Mouse (Mus musculus) neural tube, embryonic 15.5 days (tissue): ENCODE measurements around the gene Gabrr2. TPM values are rescaled to one million over a fixed set of nuclear protein-coding genes. Genes with fewer than 3 reads are reported as not detected.

Experiments used
- ATAC-seq: fragments of 200-750 bp; cut with Nextera tagmentation; 2 replicates; pipeline ENCODE4 v1.8.0; 2017; ENCODE audit warnings: mild to moderate bottlenecking, moderate TSS enrichment, moderate library complexity; ENCODE audit not compliant: low FRiP score
- H3K27ac ChIP-seq: fragments of 300-500 bp; sonication (generic); replicated peaks from 2 replicates; pipeline ENCODE4 v1.5.1; 2015; ENCODE audit warnings: mild to moderate bottlenecking, inconsistent platforms
- H3K27me3 ChIP-seq: fragments of 300-500 bp; sonication (generic); replicated peaks from 2 replicates; pipeline ENCODE4 v1.6.1; 2015; ENCODE audit warnings: inconsistent platforms
- H3K36me3 ChIP-seq: fragments of 300-500 bp; sonication (generic); 2 replicates; pipeline ENCODE4 v1.6.1; 2015; ENCODE audit warnings: inconsistent platforms
- H3K4me1 ChIP-seq: fragments of 300-500 bp; sonication (generic); 2 replicates; pipeline ENCODE4 v1.6.1; 2015; ENCODE audit warnings: inconsistent platforms
- H3K4me2 ChIP-seq: fragments of 300-500 bp; sonication (generic); 2 replicates; pipeline ENCODE4 v1.6.1; 2015; ENCODE audit warnings: inconsistent platforms, mild to moderate bottlenecking, moderate library complexity
- H3K4me3 ChIP-seq: fragments of 300-500 bp; sonication (generic); replicated peaks from 2 replicates; pipeline ENCODE4 v1.5.1; 2015; ENCODE audit warnings: mild to moderate bottlenecking, inconsistent platforms
- H3K9ac ChIP-seq: fragments of 300-500 bp; sonication (generic); replicated peaks from 2 replicates; pipeline ENCODE4 v1.6.1; 2015; ENCODE audit warnings: mild to moderate bottlenecking, inconsistent platforms
- H3K9me3 ChIP-seq: fragments of 300-500 bp; sonication (generic); replicated peaks from 2 replicates; pipeline ENCODE4 v1.6.1; 2016; ENCODE audit warnings: inconsistent platforms
- WGBS: fragments of 180-500 bp; shearing (Covaris S2); methylation state at CpG from one replicate; pipeline ENCODE4 v1.1.7; 2015; ENCODE audit warnings: mixed read lengths; 5-methylcytosine and 5-hydroxymethylcytosine counted together
- polyA plus RNA-seq: library from polyadenylated mRNA; unstranded; fragments of >200 nt; fragmentation: Nextera tagmentation; extraction: Ambion mirVana; gene quantifications from 2 replicates; pipeline ENCODE4 v1.2.1, GENCODE M21; 2015

Gabrr2 gene
- 0.41 and 0.73 TPM in 2 replicates for polyA plus RNA-seq

GRCm38 (mm10) chr4:33062981-33063380 is at the start of gene Gabrr2:
Gene Gabrr2, plus strand, starts transcription at chr4:33062999.
- H3K27me3 ChIP-seq: no peaks in the 10 kb centered on the region
- no peak within 1 kb of the TSS for H3K4me3 ChIP-seq
- no peak within 1 kb of the TSS for H3K9ac ChIP-seq
- no peak for ATAC-seq
- no peaks in the 10 kb centered on the region for H3K36me3 ChIP-seq
- no peaks in the 10 kb centered on the region for H3K4me1 ChIP-seq
- 91% methylated on average over 4 of the region's 4 CpGs for WGBS
- H3K27ac ChIP-seq: no peak within 1 kb of the TSS
- H3K9me3 ChIP-seq: no peaks in the 10 kb centered on the region
- H3K4me2 ChIP-seq: no peak within 1 kb of the TSS

- H3K4me2 ChIP-seq: no peak overlapping the region
- no peaks in the 10 kb centered on the region for H3K4me1 ChIP-seq
- 48% methylated on average over 9 of the region's 9 CpGs for WGBS
- H3K4me3 ChIP-seq: no peak overlapping the region
- no peaks in the 10 kb centered on the region for H3K9me3 ChIP-seq
- peaks cover 32% of the 10 kb centered on the region for H3K36me3 ChIP-seq
- H3K27ac ChIP-seq: no peak overlapping the region
- peak; percentile 79; the same call in 1 of the 2 replicates for ATAC-seq
- H3K27me3 ChIP-seq: no peaks in the 10 kb centered on the region
- no peak overlapping the region for H3K9ac ChIP-seq
Measured at GRCm38 (mm10) chr4:33018361-33018999, 44.3 kb upstream of the Gabrr2 start.

GRCm38 (mm10) chr4:33024420-33024819 is 38.4 kb upstream of the Gabrr2 start:
- no peak overlapping the region for H3K27ac ChIP-seq
- no peaks in the 10 kb centered on the region for H3K27me3 ChIP-seq
- H3K9ac ChIP-seq: no peak overlapping the region
- 83% methylated on average over 8 of the region's 8 CpGs for WGBS
- no peak overlapping the region for H3K4me3 ChIP-seq
- no peak overlapping the region for H3K4me2 ChIP-seq
- H3K4me1 ChIP-seq: peaks cover 6% of the 10 kb centered on the region
- H3K9me3 ChIP-seq: no peaks in the 10 kb centered on the region
- ATAC-seq: no peak
- peaks cover 11% of the 10 kb centered on the region; the same call in 1 of the 2 replicates for H3K36me3 ChIP-seq

GRCm38 (mm10) chr4:33029104-33029503 is 33.7 kb upstream of the Gabrr2 start:
- Histone ChIP-seq H3K4me3 (no peak overlapping the region), H3K9me3 (no peaks in the 10 kb centered on the region), H3K4me1 (peaks cover 34% of the 10 kb centered on the region), H3K27ac (no peak overlapping the region), H3K9ac (no peak overlapping the region), H3K4me2 (no peak overlapping the region), H3K27me3 (no peaks in the 10 kb centered on the region), H3K36me3 (no peaks in the 10 kb centered on the region; the same call in 1 of the 2 replicates)
- 92% methylated on average over 7 of the region's 7 CpGs for WGBS
- no peak for ATAC-seq

GRCm38 (mm10) chr4:33030264-33031194 is 32.3 kb upstream of the Gabrr2 start:
- peak overlapping the region; percentile 94 for H3K9ac ChIP-seq
- H3K36me3 ChIP-seq: peaks cover 5% of the 10 kb centered on the region
- H3K4me2 ChIP-seq: peak overlapping the region; percentile 77
- peak overlapping the region; percentile 96 for H3K27ac ChIP-seq
- under 1% methylated on average over 53 of the region's 55 CpGs for WGBS
- ATAC-seq: peak; percentile 82
- H3K4me1 ChIP-seq: peaks cover 35% of the 10 kb centered on the region
- H3K27me3 ChIP-seq: no peaks in the 10 kb centered on the region
- H3K4me3 ChIP-seq: peak overlapping the region; percentile 84
- no peaks in the 10 kb centered on the region for H3K9me3 ChIP-seq

GRCm38 (mm10) chr4:33031195-33031960 is 31.4 kb upstream of the Gabrr2 start, which contains the start of gene Ube2j1:
Gene Ube2j1, plus strand, starts transcription at chr4:33031416.
- Histone ChIP-seq H3K36me3 (peaks cover 8% of the 10 kb centered on the region), H3K9ac (peak within 1 kb of the TSS; percentile 94), H3K9me3 (no peaks in the 10 kb centered on the region), H3K4me3 (peak within 1 kb of the TSS; percentile 84), H3K27me3 (no peaks in the 10 kb centered on the region), H3K4me1 (peaks cover 35% of the 10 kb centered on the region), H3K4me2 (peak within 1 kb of the TSS; percentile 77), H3K27ac (peak within 1 kb of the TSS; percentile 96)
- ATAC-seq: peak; percentile 96
- WGBS: under 1% methylated on average over 93 of the region's 123 CpGs

GRCm38 (mm10) chr4:33032045-33032444 is 30.8 kb upstream of the Gabrr2 start:
- Histone ChIP-seq H3K27ac (peak overlapping the region; percentile 96), H3K27me3 (no peaks in the 10 kb centered on the region), H3K4me2 (peak overlapping the region; percentile 77), H3K9ac (peak overlapping the region; percentile 94), H3K36me3 (peaks cover 8% of the 10 kb centered on the region), H3K4me1 (peaks cover 35% of the 10 kb centered on the region), H3K9me3 (no peaks in the 10 kb centered on the region), H3K4me3 (peak overlapping the region; percentile 84)
- ATAC-seq: no peak
- 4% methylated on average over 4 of the region's 4 CpGs for WGBS

GRCm38 (mm10) chr4:33033515-33033914 is 29.3 kb upstream of the Gabrr2 start:
- no peak for ATAC-seq
- H3K9ac ChIP-seq: no peak overlapping the region
- no peaks in the 10 kb centered on the region for H3K27me3 ChIP-seq
- H3K4me2 ChIP-seq: no peak overlapping the region
- H3K36me3 ChIP-seq: peaks cover 13% of the 10 kb centered on the region
- H3K4me3 ChIP-seq: no peak overlapping the region
- no peak overlapping the region for H3K27ac ChIP-seq
- no peaks in the 10 kb centered on the region for H3K9me3 ChIP-seq
- 88% methylated on average over 6 of the region's 6 CpGs for WGBS
- H3K4me1 ChIP-seq: peaks cover 35% of the 10 kb centered on the region

DNA sequence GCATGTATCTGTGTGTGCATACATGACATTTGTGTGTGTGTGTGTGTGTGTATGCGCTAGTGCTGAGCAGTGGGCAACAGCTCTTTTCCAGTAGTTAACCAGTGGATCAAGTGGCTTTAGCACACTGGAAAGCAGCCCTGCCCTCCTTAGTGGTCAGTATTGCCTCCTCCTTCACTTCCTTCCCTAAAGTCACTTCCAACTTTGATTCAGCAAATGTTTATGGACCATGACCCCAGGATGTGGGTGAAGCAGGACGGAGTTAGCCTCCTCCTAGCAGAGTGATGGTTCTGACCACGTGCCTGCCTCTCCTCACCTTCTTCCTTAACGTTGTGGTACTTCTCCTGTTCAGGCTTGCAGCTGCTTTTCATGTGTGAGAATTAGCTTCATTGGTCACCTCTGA is 23.0 kb upstream of the Gabrr2 start:
- H3K4me3 ChIP-seq: no peak overlapping the region
- 91% methylated on average over 4 of the region's 4 CpGs for WGBS
- H3K27me3 ChIP-seq: no peaks in the 10 kb centered on the region
- peaks cover 62% of the 10 kb centered on the region for H3K36me3 ChIP-seq
- H3K4me1 ChIP-seq: no peaks in the 10 kb centered on the region
- H3K27ac ChIP-seq: no peak overlapping the region
- no peak for ATAC-seq
- no peak overlapping the region for H3K9ac ChIP-seq
- H3K9me3 ChIP-seq: no peaks in the 10 kb centered on the region
- H3K4me2 ChIP-seq: no peak overlapping the region

DNA sequence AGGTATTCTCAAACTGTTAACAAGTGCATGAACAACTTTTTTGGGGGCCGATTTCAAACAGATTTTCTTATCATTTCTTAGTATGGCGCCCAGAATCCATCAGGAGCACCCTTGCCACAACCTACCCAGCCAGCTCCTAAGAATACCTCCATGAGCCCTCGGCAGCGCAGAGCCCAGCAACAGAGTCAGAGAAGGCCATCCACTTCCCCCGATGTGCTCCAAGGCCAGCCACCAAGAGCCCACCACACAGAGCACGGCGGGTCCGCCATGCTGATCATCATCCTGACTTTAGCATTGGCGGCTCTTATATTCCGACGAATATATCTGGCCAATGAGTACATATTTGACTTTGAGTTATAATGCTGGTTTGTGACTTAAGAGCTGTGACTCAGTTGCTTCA is 13.2 kb upstream of the Gabrr2 start:
- no peak overlapping the region for H3K9ac ChIP-seq
- H3K4me1 ChIP-seq: no peaks in the 10 kb centered on the region
- H3K4me3 ChIP-seq: no peak overlapping the region
- peaks cover 68% of the 10 kb centered on the region for H3K36me3 ChIP-seq
- 98% methylated on average over 11 of the region's 11 CpGs for WGBS
- no peaks in the 10 kb centered on the region for H3K27me3 ChIP-seq
- no peak overlapping the region for H3K4me2 ChIP-seq
- H3K9me3 ChIP-seq: no peaks in the 10 kb centered on the region
- no peak for ATAC-seq
- no peak overlapping the region for H3K27ac ChIP-seq

DNA sequence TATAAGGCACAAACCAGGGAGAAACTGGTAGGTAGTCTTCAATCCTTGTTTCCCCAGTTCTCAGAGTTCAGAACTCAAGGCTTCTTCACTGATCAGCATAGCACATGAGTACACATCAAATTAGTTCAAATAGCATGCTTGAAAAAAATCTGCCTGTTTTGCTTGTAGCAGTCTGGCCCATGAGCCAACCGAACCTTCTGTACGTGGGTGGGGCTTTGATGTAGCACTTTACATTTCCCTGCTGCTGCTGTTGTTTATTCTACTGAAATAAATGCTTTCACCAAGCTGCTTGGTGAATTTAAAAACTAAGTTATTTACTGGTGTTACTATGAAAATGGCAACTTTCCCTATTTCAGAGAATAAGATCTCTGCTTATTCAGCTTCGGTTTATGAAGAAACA is 10.7 kb upstream of the Gabrr2 start:
- Histone ChIP-seq H3K4me1 (no peaks in the 10 kb centered on the region), H3K9me3 (no peaks in the 10 kb centered on the region), H3K27ac (no peak overlapping the region), H3K36me3 (peaks cover 47% of the 10 kb centered on the region), H3K4me2 (no peak overlapping the region), H3K4me3 (no peak overlapping the region), H3K9ac (no peak overlapping the region), H3K27me3 (no peaks in the 10 kb centered on the region)
- ATAC-seq: no peak
- WGBS: 93% methylated on average over 3 of the region's 3 CpGs
